Mouse (Mus musculus): ENCODE data around the gene Mrln. TPM values are rescaled to one million over a fixed set of nuclear protein-coding genes. Genes with fewer than 3 reads are reported as not detected.
A peak's percentile ranks its signal among the peaks of the same experiment; 100 is the strongest.

The Mrln gene
- polyA plus RNA-seq (2016; fragmentation: Nextera tagmentation; extraction: Ambion mirVana), result 0.35 and 0.87 TPM in 2 replicates

GRCm38 (mm10) chr10:70204505-70205399 lies at the start of gene Mrln:
Gene Mrln (plus strand): TSS chr10:70204664.
- H3K36me3 ChIP-seq, result no peaks in the 10 kb centered on the region
- no peaks in the 10 kb centered on the region for H3K9me3 ChIP-seq (replicated peaks)
- no peak for ATAC-seq
- no peak within 1 kb of the TSS for H3K4me3 ChIP-seq
- no peak within 1 kb of the TSS for H3K4me2 ChIP-seq
- 0 out of 2 replicates have a peak, but pooled peaks cover 7% of the 10 kb centered on the region for H3K4me1 ChIP-seq
- H3K9ac ChIP-seq, result no peak within 1 kb of the TSS
- no peak within 1 kb of the TSS for H3K27ac ChIP-seq
- WGBS (ENCODE audit: insufficient replicate concordance), result 62% methylated on average over 17 of the region's 17 CpGs
- H3K27me3 ChIP-seq (replicated peaks), result no peaks in the 10 kb centered on the region

GRCm38 (mm10) chr10:70156431-70157165 lies 47.9 kb upstream of the Mrln start:
- no peaks in the 10 kb centered on the region for H3K9me3 ChIP-seq (replicated peaks)
- H3K27ac ChIP-seq, result no peak overlapping the region
- no peak; the same call in 1 of the 2 replicates for ATAC-seq
- peaks cover 89% of the 10 kb centered on the region for H3K36me3 ChIP-seq
- no peak overlapping the region for H3K4me3 ChIP-seq
- WGBS (ENCODE audit: insufficient replicate concordance), result 60% methylated on average over 3 of the region's 3 CpGs
- no peaks in the 10 kb centered on the region for H3K27me3 ChIP-seq (replicated peaks)
- H3K4me1 ChIP-seq, result no peaks in the 10 kb centered on the region
- no peak overlapping the region for H3K9ac ChIP-seq
- no peak overlapping the region for H3K4me2 ChIP-seq

- Histone ChIP-seq H3K36me3 (peaks cover 75% of the 10 kb centered on the region), H3K4me3 (no peak overlapping the region), H3K4me2 (no peak overlapping the region), H3K27ac (no peak overlapping the region), H3K9ac (no peak overlapping the region), H3K9me3 (replicated peaks) (no peaks in the 10 kb centered on the region), H3K27me3 (replicated peaks) (no peaks in the 10 kb centered on the region), H3K4me1 (no peaks in the 10 kb centered on the region)
- WGBS (ENCODE audit: insufficient replicate concordance), result 87% methylated on average over 12 of the region's 12 CpGs
- no peak for ATAC-seq
Observed at GRCm38 (mm10) chr10:70159651-70160320, 44.7 kb upstream of the Mrln start.

GRCm38 (mm10) chr10:70160811-70161210 lies 43.7 kb upstream of the Mrln start:
- Histone ChIP-seq H3K9ac (no peak overlapping the region), H3K27ac (no peak overlapping the region), H3K27me3 (replicated peaks) (no peaks in the 10 kb centered on the region), H3K9me3 (replicated peaks) (no peaks in the 10 kb centered on the region), H3K36me3 (peaks cover 70% of the 10 kb centered on the region), H3K4me2 (no peak overlapping the region), H3K4me3 (no peak overlapping the region), H3K4me1 (peaks cover 5% of the 10 kb centered on the region; the same call in 1 of the 2 replicates)
- no peak for ATAC-seq
- WGBS (ENCODE audit: insufficient replicate concordance), result 88% methylated on average over 12 of the region's 12 CpGs

- Histone ChIP-seq H3K9ac (no peak overlapping the region), H3K27ac (no peak overlapping the region), H3K4me3 (no peak overlapping the region), H3K36me3 (peaks cover 70% of the 10 kb centered on the region), H3K27me3 (replicated peaks) (no peaks in the 10 kb centered on the region), H3K4me1 (peaks cover 8% of the 10 kb centered on the region; the same call in 1 of the 2 replicates), H3K9me3 (replicated peaks) (no peaks in the 10 kb centered on the region), H3K4me2 (no peak overlapping the region)
- WGBS (ENCODE audit: insufficient replicate concordance), result 91% methylated on average over 14 of the region's 14 CpGs
- ATAC-seq, result no peak
Observed at GRCm38 (mm10) chr10:70161504-70161903, 43.0 kb upstream of the Mrln start.

- Histone ChIP-seq H3K4me1 (peaks cover 19% of the 10 kb centered on the region), H3K27ac (no peak overlapping the region), H3K9ac (no peak overlapping the region), H3K27me3 (replicated peaks) (no peaks in the 10 kb centered on the region), H3K4me3 (no peak overlapping the region), H3K36me3 (peaks cover 72% of the 10 kb centered on the region), H3K9me3 (replicated peaks) (no peaks in the 10 kb centered on the region), H3K4me2 (no peak overlapping the region)
- WGBS (ENCODE audit: insufficient replicate concordance), result 79% methylated on average over 5 of the region's 5 CpGs
- no peak for ATAC-seq
Observed at GRCm38 (mm10) chr10:70163681-70164080, 40.8 kb upstream of the Mrln start.

- Histone ChIP-seq H3K27ac (no peak overlapping the region), H3K36me3 (peaks cover 78% of the 10 kb centered on the region), H3K4me1 (peaks cover 19% of the 10 kb centered on the region), H3K9ac (no peak overlapping the region), H3K4me3 (no peak overlapping the region), H3K27me3 (replicated peaks) (no peaks in the 10 kb centered on the region), H3K9me3 (replicated peaks) (no peaks in the 10 kb centered on the region), H3K4me2 (no peak overlapping the region)
- no peak for ATAC-seq
- 83% methylated on average over 6 of the region's 6 CpGs for WGBS (ENCODE audit: insufficient replicate concordance)
Observed at GRCm38 (mm10) chr10:70165877-70166276, 38.6 kb upstream of the Mrln start.

GRCm38 (mm10) chr10:70166427-70166826 lies 38.0 kb upstream of the Mrln start:
- Histone ChIP-seq H3K27me3 (replicated peaks) (no peaks in the 10 kb centered on the region), H3K9me3 (replicated peaks) (no peaks in the 10 kb centered on the region), H3K27ac (no peak overlapping the region), H3K4me2 (no peak overlapping the region), H3K36me3 (peaks cover 78% of the 10 kb centered on the region), H3K4me1 (peaks cover 19% of the 10 kb centered on the region), H3K9ac (no peak overlapping the region), H3K4me3 (no peak overlapping the region)
- no peak for ATAC-seq
- 80% methylated on average over 5 of the region's 5 CpGs for WGBS (ENCODE audit: insufficient replicate concordance)

GRCm38 (mm10) chr10:70167625-70168024 lies 36.8 kb upstream of the Mrln start:
- Histone ChIP-seq H3K4me3 (no peak overlapping the region), H3K4me1 (peaks cover 19% of the 10 kb centered on the region), H3K27me3 (replicated peaks) (no peaks in the 10 kb centered on the region), H3K27ac (no peak overlapping the region), H3K9ac (no peak overlapping the region), H3K9me3 (replicated peaks) (no peaks in the 10 kb centered on the region), H3K4me2 (no peak overlapping the region), H3K36me3 (peaks cover 81% of the 10 kb centered on the region)
- ATAC-seq, result no peak
- 59% methylated on average over 11 of the region's 11 CpGs for WGBS (ENCODE audit: insufficient replicate concordance)

GRCm38 (mm10) chr10:70168396-70168795 lies 36.1 kb upstream of the Mrln start:
- no peak overlapping the region for H3K27ac ChIP-seq
- no peak for ATAC-seq
- H3K4me2 ChIP-seq, result no peak overlapping the region
- peaks cover 19% of the 10 kb centered on the region for H3K4me1 ChIP-seq
- H3K36me3 ChIP-seq, result peaks cover 83% of the 10 kb centered on the region
- no peak overlapping the region for H3K4me3 ChIP-seq
- no peaks in the 10 kb centered on the region for H3K27me3 ChIP-seq (replicated peaks)
- H3K9ac ChIP-seq, result no peak overlapping the region
- 79% methylated on average over 13 of the region's 13 CpGs for WGBS (ENCODE audit: insufficient replicate concordance)
- H3K9me3 ChIP-seq (replicated peaks), result no peaks in the 10 kb centered on the region

GRCm38 (mm10) chr10:70169044-70169443 lies 35.4 kb upstream of the Mrln start:
- ATAC-seq, result no peak
- Histone ChIP-seq H3K27ac (no peak overlapping the region), H3K4me2 (no peak overlapping the region), H3K9ac (no peak overlapping the region), H3K36me3 (peaks cover 83% of the 10 kb centered on the region), H3K27me3 (replicated peaks) (no peaks in the 10 kb centered on the region), H3K4me1 (peaks cover 19% of the 10 kb centered on the region), H3K9me3 (replicated peaks) (no peaks in the 10 kb centered on the region), H3K4me3 (no peak overlapping the region)
- 84% methylated on average over 18 of the region's 18 CpGs for WGBS (ENCODE audit: insufficient replicate concordance)

- no peak overlapping the region for H3K4me3 ChIP-seq
- 41% methylated on average over 3 of the region's 3 CpGs for WGBS (ENCODE audit: insufficient replicate concordance)
- H3K36me3 ChIP-seq, result peaks cover 95% of the 10 kb centered on the region
- no peaks in the 10 kb centered on the region for H3K4me1 ChIP-seq
- peak; percentile 40 for ATAC-seq
- H3K27ac ChIP-seq, result no peak overlapping the region
- H3K27me3 ChIP-seq (replicated peaks), result no peaks in the 10 kb centered on the region
- no peaks in the 10 kb centered on the region for H3K9me3 ChIP-seq (replicated peaks)
- no peak overlapping the region for H3K4me2 ChIP-seq
- H3K9ac ChIP-seq, result no peak overlapping the region
Observed at GRCm38 (mm10) chr10:70173314-70173713, 31.1 kb upstream of the Mrln start.

Measured in liver, embryonic 12.5 days (tissue).